Mouse (Mus musculus) ovary, postnatal 36 days (tissue): Measurements from ENCODE around the gene Nrp2.

Experiments
- DNase-seq: peaks from one replicate; pipeline ENCODE4 v3.0.0; 2022; ENCODE audit warnings: low spot score, mixed read lengths

Gene Nrp2

DNA sequence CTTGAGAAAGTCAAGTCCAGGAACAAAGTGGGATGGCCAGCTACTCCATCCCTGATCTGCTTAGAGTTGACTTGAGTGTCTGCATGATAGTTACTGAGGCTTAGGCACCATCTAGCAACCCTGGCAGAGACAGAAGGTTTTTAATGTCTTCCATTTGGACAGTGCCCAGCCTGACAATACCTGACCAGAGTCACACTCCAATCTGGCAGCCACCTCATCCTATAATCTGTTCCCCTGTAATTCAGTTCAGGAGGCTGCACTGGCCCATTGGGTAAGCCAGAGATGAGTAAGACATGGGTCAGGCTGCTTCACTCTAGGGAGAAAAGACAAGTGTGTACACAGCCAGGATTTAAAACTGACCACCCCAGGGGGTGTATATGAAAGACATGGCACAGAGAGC, 79.5 kb downstream of the Nrp2 start:
- DNase-seq, result no peak

DNA sequence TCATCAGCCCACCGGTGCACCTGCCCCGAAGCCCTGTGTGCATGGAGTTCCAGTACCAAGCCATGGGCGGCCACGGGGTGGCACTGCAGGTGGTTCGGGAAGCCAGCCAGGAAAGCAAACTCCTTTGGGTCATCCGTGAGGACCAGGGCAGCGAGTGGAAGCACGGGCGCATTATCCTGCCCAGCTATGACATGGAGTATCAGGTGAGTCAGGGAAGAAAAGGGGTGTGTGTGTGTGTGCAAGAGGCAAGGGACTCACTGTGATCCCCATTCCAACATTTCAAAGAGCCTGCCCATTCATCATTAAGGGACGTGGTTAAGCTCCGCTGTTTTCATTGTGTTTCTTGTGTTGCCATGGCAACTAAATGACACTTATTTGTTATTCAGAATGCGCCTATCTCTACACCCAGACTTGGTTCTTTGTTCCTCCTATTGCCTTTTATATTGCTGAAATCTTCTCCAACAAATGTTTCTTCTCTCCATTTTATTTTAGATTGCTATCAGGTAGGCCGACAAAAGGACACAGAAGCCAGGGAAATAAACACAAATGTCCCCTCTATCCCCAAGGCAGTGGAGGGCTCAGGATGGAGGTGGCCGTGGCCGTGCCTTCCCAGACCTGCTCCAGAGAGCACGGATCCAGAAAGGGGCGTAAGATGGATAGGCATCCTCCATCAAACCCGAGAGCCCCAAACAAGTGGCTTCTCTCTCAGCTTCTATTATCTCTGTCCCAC, 80.4 kb downstream of the Nrp2 start:
- DNase-seq, result peak; percentile 29

DNA sequence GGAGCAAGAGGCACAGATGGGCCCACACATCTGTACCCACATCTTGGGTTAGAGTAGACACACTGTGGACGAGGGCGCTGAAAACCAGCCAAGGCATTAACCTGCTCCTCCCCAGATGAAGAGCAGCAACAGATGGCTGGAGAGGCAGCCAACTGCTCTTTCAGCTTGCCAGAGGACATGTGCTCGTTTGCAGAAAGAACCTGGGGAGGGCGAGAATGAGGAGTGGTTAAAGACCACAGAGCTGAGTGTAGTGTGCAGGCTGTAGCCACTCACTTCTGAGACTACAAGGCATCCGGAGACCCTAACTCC, 81.0 kb downstream of the Nrp2 start:
- no peak for DNase-seq

DNA sequence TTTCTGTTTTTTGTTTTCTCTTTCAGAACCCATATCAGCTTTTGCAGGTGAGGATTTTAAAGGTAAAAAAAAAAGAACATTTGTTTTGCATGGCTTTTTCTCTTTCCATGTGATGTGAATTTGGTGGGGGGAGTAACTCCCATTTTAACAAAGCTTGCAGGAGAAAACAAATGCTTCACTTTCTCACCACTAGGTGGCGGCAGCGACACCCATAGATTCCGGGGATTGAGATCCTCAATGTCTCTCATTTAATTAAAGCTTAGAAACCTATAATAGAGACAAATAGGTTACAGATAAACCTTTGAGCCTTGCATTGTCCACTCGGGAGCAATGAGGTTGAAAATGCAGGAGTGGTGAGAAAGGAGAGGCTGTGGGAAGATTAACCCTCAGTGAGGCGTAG, 83.2 kb downstream of the Nrp2 start:
- peak; percentile 51 for DNase-seq

DNA sequence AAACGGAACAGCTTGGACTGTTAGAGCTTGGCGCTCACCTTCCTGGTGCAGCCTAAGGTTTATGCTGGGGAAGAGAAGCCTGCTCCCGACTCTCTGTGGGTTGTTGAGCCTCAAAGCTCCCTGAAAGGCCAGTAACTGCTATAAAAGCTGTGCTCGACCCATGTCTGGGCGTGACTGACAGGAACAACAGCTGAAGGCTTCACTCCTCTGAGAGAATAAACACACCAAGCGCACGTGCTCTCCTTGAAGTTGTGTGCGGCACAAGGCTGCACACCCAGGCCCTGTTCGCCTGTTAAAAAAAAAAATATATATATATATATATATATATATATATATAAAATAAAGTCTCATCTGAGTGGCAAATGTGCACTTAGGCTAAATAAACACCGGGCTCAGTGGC, 84.5 kb downstream of the Nrp2 start:
- DNase-seq, result no peak

DNA sequence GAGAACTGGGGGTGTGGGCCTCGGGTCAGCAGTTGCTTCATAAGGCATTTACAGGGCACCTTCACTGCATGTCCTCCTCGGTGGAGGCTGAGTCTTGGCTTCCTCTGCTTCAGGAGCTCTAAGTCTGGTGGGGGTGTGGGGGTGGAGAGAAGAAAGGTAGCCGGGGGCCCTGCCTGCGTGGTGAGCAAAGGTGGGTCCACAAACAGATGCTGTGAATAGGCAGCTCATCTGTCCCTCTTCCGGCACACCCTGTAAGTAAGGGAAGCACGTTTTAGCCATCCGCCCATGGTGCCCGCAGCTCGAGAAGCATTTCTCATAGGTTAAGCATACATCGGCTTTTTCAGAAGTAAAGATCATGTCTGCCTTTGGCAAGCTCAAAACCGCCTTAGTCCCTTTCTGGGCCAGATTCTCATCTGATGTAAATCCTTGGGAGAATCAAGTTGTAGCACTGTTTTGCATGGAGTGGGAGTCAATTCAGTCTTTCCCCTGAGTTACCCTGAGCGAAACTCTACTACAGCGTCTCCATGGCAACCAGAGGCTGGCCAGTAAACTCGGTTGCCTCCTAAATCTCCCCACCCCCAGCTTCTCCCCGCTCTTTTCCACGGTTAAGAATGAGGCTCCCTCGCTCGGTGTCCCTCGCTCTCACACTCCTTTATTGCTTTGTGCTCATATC, 91.3 kb downstream of the Nrp2 start:
- DNase-seq, result peak; percentile 38

DNA sequence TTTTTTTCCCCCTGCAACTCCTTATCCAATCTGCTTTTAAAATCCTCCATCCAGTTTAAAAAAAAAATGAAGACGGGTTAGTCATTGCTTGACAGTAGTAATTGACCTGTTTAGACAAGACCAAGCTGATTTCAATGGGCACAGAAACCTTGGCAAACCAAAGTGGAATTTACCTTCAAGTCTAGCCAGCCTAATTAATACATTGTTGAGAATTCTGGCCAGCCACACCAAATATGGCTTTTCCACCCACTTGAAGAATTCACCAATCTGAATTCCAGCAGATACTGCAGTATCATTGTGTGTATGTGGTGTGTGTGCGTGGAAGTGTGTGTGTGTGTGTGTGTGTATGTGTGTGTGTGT, 91.8 kb downstream of the Nrp2 start:
- no peak for DNase-seq

DNA sequence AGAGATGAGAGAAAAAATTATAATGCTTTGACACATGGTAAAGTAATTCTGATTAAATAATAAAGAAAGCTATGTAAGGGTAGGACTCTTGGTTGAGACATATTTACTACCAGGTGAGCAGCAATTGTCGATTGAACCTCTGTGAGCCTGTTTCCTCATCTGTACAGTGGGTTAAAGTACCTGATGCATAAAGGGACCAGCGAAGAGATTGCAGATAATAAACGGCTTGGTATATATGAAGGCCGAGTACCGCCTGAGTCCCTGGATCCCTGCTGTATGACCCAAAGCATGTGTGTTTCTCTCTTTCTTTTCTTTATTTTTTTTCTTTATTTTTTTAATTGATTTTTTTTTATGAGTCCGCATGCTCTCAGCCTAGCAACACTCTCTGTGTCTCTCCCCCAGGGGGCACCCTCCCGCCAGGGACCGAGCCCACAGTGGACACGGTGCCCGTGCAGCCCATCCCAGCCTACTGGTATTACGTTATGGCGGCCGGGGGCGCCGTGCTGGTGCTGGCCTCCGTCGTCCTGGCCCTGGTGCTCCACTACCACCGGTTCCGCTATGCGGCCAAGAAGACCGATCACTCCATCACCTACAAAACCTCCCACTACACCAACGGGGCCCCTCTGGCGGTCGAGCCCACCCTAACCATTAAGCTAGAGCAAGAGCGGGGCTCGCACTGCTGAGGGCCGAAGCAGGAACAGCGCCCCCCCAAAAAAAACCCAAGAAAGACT, 92.4 kb downstream of the Nrp2 start:
- peak; percentile 70 for DNase-seq

DNA sequence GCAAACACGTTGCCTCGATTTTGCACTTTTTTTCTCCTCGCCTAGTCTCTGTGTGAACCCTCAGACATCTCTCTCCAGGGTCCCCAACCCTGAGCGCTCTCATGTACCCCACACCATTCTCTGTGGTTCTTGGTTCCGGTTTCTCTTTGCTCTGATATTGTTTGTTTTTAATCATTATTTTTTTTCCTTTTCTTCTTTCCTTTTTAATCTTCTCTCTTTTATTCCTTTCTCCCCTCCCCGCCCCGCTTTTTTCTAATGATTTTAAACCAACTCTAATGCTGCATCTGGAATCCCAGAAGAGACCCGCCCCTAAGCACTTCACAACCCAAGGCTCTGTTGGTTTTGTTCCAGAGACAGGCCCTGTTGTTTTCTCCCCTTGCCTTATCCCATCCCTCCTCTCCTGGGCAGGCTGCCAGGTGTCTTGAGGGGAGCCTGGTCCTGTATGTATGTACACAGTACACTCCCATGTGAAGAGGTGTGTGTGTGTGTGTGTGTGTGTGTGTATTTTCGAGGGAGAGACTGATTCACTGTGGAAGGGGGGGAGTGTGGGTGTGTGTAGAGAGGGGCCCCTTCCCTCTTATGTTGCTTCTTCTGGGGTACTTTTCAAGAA, 93.1 kb downstream of the Nrp2 start:
- peak; percentile 48 for DNase-seq

DNA sequence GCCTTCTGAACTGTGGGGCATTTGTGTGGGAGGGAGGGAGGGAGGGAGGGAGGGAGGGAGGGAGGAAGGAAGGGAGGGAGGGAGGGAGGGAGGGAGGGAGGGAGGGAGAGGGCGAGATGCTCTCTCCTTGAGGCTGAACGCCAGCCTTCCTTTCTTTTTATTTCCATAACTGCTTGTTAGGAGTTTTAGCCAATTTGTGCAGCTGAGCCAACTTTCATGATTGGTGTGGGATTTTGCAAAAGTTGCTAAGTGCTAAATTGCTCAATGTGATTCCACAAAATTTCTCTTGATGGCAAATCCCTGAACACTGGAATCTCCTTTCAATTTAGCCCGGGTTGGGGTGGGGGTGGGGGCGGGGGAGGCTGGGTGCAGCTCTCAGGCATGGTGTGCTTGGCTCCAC, 96.3 kb downstream of the Nrp2 start:
- no peak for DNase-seq

DNA sequence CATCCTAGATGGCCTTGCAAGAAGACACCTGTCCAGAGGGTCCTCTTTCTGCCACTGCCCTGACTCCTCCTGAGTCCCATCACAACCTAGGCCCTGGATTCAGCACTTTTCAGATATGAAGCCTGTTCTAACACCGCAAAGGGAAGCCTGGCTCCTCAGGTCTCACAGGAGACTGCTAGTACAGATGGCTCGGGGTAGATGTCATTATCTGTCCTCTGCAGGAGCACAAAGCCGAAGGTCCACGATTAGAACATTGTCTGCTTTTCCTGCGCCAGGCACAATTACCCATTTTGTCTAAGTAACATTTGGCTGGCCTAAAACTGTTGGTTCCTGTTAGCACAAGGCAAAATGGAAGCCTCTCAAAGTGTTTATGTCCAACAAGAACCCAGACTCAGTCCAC, 97.3 kb downstream of the Nrp2 start:
- DNase-seq, result no peak

DNA sequence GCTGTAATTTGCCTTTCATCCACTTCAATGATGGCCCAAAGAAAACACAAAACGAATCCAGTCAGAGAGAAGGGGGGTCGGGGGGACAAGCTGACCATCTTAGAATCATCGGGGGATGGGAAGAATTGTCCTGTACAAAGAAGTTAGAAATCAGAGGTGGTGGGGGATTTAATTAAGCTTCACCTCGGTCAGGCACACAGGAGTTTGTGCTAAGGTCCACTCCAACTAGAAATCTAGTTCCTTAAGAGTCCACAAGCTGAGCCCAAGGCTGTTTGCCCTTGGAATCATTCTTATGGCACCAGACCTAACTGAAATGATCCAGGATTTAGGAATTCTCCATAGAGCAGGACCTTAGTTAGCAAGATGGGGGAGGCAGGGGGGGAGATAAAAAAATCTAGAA, 98.3 kb downstream of the Nrp2 start:
- DNase-seq, result no peak

DNA sequence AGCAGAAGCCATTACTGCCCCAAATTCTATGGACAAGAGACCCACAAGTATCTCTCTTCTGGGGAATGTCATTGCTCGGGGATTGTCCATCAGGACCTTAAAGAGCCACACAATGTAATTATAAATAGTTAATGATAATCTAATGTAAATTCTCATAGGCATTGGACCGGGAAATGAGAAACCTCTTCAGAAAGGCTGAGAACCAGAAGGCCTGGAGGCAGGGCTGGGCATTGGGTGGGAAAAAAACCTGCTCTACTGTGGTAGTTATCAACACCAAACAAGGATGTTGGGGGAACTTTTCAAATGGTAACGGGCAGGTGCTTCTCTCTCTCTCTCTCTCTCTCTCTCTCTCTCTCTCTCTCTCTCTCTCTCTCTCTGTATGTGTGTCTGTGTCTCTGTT, 98.8 kb downstream of the Nrp2 start:
- no peak for DNase-seq

DNA sequence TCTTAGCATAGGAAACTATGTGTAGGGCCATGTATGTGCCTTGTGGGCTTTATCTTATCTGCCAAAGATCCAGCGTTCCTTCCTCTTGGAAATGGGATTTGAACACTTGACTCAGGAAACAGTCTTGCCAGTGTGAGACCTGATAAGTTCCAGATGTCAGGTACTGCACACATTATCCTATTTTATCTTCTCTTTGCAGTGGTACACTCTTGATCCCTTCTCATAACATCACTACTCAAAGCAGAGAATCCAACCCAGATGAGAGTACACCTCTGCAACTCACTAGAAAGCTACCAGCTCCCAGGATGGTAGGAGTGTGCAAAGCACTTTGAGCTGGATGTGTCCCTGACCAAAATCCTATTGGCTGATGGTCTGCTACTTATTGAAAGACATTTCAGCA, 100.5 kb downstream of the Nrp2 start:
- DNase-seq, result no peak

DNA sequence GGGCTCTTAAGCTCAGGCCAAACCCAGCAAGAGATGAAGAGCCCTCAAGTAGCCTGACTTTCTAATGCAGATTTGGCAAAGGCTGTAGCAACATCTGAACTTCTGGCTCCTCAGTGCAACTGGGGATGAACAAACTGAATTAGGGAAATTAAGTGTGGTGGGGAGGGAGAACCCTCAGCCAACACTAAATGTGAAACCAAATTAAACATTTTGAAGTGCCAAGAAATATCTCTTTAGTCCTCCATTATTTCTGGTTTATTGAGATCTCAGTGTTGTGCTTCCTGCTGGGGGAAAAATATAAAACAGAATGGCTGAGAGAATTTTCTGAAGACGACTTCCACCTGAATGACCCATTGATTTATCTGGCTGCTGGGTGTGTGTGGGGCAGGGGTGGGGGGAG, 102.9 kb downstream of the Nrp2 start:
- DNase-seq, result no peak

DNA sequence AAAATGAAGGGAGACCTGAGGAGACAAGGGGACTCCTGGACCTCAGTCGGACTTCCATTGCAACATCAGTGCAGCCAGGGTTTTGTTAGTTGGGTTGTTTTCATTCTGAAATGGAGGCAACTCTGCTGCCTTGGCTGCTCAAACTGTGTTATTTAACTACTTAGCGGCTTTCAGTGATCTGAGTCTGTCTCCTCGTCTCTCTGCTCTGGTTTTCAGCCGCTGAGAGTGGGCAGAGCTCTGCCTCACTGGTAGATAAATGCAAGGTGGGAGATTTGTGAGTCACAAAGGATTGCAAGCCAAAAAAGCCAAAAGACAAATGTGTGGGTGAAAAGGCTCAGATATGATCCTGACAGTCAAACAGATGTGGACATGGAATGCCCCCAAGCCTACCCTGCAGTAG, 105.3 kb downstream of the Nrp2 start:
- no peak for DNase-seq

DNA sequence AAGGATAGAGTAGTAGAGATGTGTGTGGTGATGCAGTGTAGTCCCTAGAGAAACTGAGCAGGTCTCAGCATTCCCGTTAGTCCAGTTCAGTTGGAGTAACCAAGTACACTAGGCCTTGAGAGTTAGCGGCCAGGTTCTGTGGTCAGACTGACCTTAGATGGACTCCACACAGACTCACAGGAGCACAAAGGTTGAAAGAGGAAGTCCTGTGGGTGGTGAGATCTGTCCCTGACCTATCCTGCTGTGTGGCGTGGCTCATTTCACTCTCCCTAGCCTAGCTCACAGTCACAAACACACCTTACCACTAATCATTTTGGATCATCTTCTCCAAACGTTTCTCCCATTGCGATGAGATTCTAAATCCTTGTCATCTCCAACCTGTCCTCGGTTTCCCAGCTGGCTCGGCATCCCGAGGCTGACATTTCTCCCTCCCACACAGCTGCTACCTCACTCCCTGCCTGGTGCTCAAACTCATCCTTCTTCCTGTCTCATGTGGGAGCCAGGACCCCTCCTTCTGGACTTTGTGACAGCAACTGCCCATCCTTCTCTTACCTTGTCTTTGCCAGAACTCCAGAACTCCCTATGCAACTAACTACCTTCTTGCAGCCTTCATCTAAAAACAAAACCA, 106.6 kb downstream of the Nrp2 start:
- no peak for DNase-seq

DNA sequence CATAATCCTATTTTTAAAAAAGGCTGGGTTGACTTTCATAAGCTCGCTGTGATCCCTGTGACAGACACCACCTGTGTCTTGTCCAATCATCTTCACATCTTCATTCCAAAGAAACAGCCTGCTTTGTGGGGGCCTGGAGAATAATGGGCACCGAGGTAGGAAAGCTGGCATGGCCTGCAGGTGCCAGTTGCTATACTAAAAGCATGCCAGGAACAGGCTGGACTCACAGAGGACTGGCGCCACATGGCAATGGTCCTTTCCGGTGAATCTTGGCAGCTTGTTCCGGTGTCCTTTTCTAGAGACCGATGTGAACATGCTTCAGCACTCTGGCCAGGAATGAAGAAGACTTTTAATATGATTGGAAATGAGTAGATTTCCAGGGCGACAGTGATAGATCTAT, 108.1 kb downstream of the Nrp2 start:
- no peak for DNase-seq

DNA sequence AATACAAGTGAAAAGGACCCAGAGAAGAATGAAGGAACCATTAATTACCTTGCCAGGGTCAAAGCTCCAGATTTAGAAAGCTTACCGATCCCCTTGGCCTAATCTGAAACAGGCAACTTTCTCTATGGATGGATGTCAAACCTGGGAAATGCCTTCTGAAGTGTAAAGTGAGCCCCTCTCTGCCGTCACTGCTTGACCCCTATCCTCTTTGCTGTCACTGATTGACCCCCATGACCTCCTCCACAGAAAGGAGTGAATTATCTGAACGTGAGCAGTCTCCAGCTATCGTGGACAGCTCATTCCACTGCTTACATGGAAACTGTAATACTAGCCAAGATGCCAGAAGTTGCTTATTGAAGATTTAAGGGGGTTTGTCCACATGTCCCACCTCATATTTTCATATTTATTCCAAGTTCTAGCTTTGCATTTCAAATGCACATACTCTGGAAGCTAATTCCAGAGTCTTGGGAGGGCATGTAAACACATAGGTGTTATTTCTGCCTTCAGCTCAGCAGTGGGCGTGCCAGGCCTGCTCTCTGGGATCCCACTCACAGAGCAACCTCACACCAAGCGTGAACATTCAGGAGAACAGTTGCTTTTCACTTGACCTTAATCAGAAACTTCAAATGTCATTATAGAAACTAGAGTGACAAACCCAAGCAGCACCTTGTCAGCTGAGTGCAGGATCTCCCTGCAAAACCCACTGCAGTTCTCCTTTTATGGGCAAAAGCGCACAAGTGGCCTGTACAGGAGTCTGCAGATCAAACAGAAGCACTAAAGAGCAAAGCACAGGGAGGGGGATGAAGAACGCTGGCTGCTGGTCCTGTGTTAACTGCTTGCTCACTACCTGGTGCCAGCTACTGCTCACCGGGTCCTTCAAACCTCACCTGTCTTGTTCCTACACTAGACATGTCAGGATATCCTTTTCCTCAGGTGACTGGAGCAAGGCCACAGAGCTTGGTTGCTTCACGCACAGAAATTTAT, 109.9 kb downstream of the Nrp2 start:
- no peak for DNase-seq

DNA sequence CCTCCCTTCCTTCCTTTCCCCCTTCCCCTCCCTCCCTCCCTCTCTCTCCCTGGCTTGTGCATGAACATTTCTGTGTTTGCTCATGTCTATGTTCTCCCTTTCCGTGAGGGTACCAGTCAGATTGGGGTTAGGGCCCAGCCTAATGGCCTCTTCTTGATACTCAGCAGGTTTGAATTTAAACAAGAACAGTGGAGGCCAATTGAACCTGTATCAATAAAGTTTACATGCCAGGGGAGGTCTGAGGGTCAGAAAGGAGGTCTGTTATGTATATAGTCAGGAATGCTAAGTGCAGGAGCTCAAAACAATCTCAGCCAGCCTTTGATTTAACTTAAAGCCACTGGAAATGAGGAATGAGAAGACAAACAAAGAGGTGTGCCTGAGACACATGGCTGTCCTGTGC, 110.9 kb downstream of the Nrp2 start:
- no peak for DNase-seq

DNA sequence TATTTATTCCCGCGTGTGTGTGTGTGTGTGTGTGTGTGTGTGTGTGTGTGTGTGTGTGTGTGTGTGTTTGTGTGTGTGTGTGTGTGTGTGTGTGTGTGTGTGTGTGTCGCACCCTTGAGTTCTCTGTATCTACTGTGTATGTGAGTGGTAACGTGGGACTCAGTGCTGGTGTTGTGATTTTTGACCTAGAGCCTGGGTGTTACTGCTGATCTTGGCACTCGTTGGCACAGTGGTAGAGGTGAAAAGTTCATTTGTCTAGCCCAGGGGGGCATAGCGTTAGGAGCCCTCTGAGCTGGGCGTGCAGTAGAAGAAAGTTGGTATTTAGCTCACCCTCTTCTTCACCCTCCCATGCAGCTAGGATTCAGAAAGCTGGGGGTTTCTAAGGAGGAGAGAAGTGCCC, 114.5 kb downstream of the Nrp2 start:
- DNase-seq, result no peak

DNA sequence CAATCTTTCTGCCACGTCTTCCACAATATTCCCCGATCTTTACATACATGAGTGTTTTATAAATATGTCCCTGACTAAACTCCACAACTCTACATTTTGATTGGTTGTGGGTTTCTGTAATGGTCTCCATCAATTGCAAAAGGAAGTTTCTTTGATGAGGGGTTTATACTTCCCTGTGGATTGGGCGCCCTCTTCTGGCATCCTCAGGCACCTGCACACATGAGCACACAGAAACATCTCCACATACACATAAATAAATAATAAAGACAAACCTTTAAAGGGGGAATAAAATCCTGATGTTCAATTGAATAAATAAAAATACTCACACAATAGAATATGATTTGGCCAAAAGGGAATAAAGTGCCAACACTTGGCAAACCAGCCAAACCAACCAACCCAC, 117.1 kb downstream of the Nrp2 start:
- DNase-seq, result no peak
